Mouse (Mus musculus) midbrain, embryonic 13.5 days (tissue): ENCODE data around the gene Vmn1r83. TPM values are rescaled to one million over a fixed set of nuclear protein-coding genes. Genes with fewer than 3 reads are reported as not detected.

Experiments
- ATAC-seq: fragments of 200-750 bp; cut with Nextera tagmentation; 2 replicates; pipeline ENCODE4 v1.8.0; 2017; ENCODE audit warnings: mild to moderate bottlenecking, moderate TSS enrichment, moderate library complexity
- H3K27ac ChIP-seq: fragments of 300-500 bp; sonication (generic); 2 replicates; pipeline ENCODE4 v1.5.1; 2015; ENCODE audit warnings: inconsistent platforms, mild to moderate bottlenecking, moderate library complexity
- H3K27me3 ChIP-seq: fragments of 300-500 bp; sonication (generic); 2 replicates; pipeline ENCODE4 v1.6.1; 2015; ENCODE audit warnings: mild to moderate bottlenecking, inconsistent platforms
- H3K36me3 ChIP-seq: fragments of 300-500 bp; sonication (generic); 2 replicates; pipeline ENCODE4 v1.6.1; 2015; ENCODE audit warnings: mild to moderate bottlenecking, inconsistent platforms
- H3K4me1 ChIP-seq: fragments of 300-500 bp; sonication (generic); replicated peaks from 2 replicates; pipeline ENCODE4 v1.6.1; 2015; ENCODE audit warnings: inconsistent platforms
- H3K4me2 ChIP-seq: fragments of 300-500 bp; sonication (generic); replicated peaks from 2 replicates; pipeline ENCODE4 v1.6.1; 2015; ENCODE audit warnings: moderate library complexity, mild to moderate bottlenecking, inconsistent platforms
- H3K4me3 ChIP-seq: fragments of 300-500 bp; sonication (generic); replicated peaks from 2 replicates; pipeline ENCODE4 v1.5.1; 2015; ENCODE audit warnings: mild to moderate bottlenecking, inconsistent platforms
- H3K9ac ChIP-seq: fragments of 300-500 bp; sonication (generic); replicated peaks from 2 replicates; pipeline ENCODE4 v1.6.1; 2015; ENCODE audit warnings: mild to moderate bottlenecking, inconsistent platforms
- H3K9me3 ChIP-seq: fragments of 300-500 bp; sonication (generic); 2 replicates; pipeline ENCODE4 v1.6.1; 2016; ENCODE audit warnings: mild to moderate bottlenecking, inconsistent platforms
- WGBS: fragments of 180-500 bp; shearing (Covaris S2); methylation state at CpG from one replicate; pipeline ENCODE4 v1.1.7; 2015; 5-methylcytosine and 5-hydroxymethylcytosine counted together
- microRNA-seq: library from miRNA; unstranded; fragments of <30 nt; microRNA quantifications from one replicate; pipeline ENCODE4, GENCODE M21; 2016
- polyA plus RNA-seq: library from polyadenylated mRNA; unstranded; fragments of >200 nt; fragmentation: Nextera tagmentation; extraction: Ambion mirVana; gene quantifications from 2 replicates; pipeline ENCODE4 v1.2.1, GENCODE M21; 2015

Gene Vmn1r83
- polyA plus RNA-seq: not detected in 2 replicates

GRCm38 (mm10) chr7:12329381-12329780 lies at the start of gene Vmn1r83:
Gene Vmn1r83 (minus strand): TSS chr7:12329481.
- H3K4me2 ChIP-seq: no peak within 1 kb of the TSS
- H3K36me3 ChIP-seq: no peaks in the 10 kb centered on the region
- ATAC-seq: no peak
- H3K4me3 ChIP-seq: no peak within 1 kb of the TSS
- peaks cover 34% of the 10 kb centered on the region for H3K9me3 ChIP-seq
- H3K27me3 ChIP-seq: no peaks in the 10 kb centered on the region
- no peaks in the 10 kb centered on the region for H3K4me1 ChIP-seq
- no peak within 1 kb of the TSS for H3K9ac ChIP-seq
- H3K27ac ChIP-seq: no peak within 1 kb of the TSS
- WGBS: 81% methylated on average over 2 of the region's 2 CpGs

GRCm38 (mm10) chr7:12369173-12369572 lies 39.9 kb upstream of the Vmn1r83 start, which contains the start of gene Vmn1r84:
Gene Vmn1r84 (minus strand): TSS chr7:12369273.
- Histone ChIP-seq H3K9ac (no peak within 1 kb of the TSS), H3K36me3 (no peaks in the 10 kb centered on the region), H3K4me3 (no peak within 1 kb of the TSS), H3K4me2 (no peak within 1 kb of the TSS), H3K27me3 (no peaks in the 10 kb centered on the region), H3K9me3 (peaks cover 5% of the 10 kb centered on the region; the same call in 1 of the 2 replicates), H3K4me1 (no peaks in the 10 kb centered on the region), H3K27ac (no peak within 1 kb of the TSS)
- no peak for ATAC-seq
- WGBS: 62% methylated on average over 1 of the region's 1 CpGs

- H3K4me3 ChIP-seq: no peak within 1 kb of the TSS
- H3K4me1 ChIP-seq: no peaks in the 10 kb centered on the region
- H3K9me3 ChIP-seq: peaks cover 16% of the 10 kb centered on the region
- no peak within 1 kb of the TSS for H3K27ac ChIP-seq
- WGBS: 62% methylated on average over 2 of the region's 2 CpGs
- H3K4me2 ChIP-seq: no peak within 1 kb of the TSS
- no peaks in the 10 kb centered on the region for H3K27me3 ChIP-seq
- no peaks in the 10 kb centered on the region for H3K36me3 ChIP-seq
- no peak within 1 kb of the TSS for H3K9ac ChIP-seq
- no peak for ATAC-seq
These were observed 29.2 kb downstream of the Vmn1r83 start, which contains the start of gene Vmn1r82 for GRCm38 (mm10) chr7:12300130-12300529. Gene Vmn1r82 (plus strand): TSS chr7:12300430.

Small RNA genes within 50 kb of the gene (microRNA-seq; reads per million reads assigned to microRNA genes)
- gene Gm23521: not detected

Other genes with a start within 250 kb of the Vmn1r83 start
- not detected in 2 replicates for gene Vmn1r78, start 179.2 kb downstream of the Vmn1r83 start, polyA plus RNA-seq
- gene Vmn1r79, start 158.2 kb downstream of the Vmn1r83 start, polyA plus RNA-seq: not detected in 2 replicates
- not detected in 2 replicates for gene Vmn1r80, start 140.2 kb downstream of the Vmn1r83 start, polyA plus RNA-seq
- gene Vmn1r81, start 61.2 kb downstream of the Vmn1r83 start, polyA plus RNA-seq: not detected in 2 replicates
- gene Vmn1r82, start 29.1 kb downstream of the Vmn1r83 start, polyA plus RNA-seq: not detected in 2 replicates
- gene Vmn1r84, start 39.8 kb upstream of the Vmn1r83 start, polyA plus RNA-seq: not detected in 2 replicates
- gene Zfp551, start 93.3 kb upstream of the Vmn1r83 start, polyA plus RNA-seq: 8.0 and 10.9 TPM in 2 replicates
- 61.6 and 65.9 TPM in 2 replicates for gene Zfp606, start 148.8 kb upstream of the Vmn1r83 start, polyA plus RNA-seq
- not detected in 2 replicates for gene 2900092C05Rik, start 183.0 kb upstream of the Vmn1r83 start, polyA plus RNA-seq